ENCODE assay signal across 9 mouse cellular contexts in genomic region chr7:127344371-127344770, GRCm38 (mm10). TPM values are rescaled to one million over a fixed set of nuclear protein-coding genes. Genes with fewer than 3 reads are reported as not detected.
DNase-seq lines count a peak whose midpoint lies in the region; ATAC-seq and TF ChIP-seq lines count a peak whose summit lies in the region.
"Had no signal": no experiment of that assay in that cellular context is flagged by ENCODE, and none has a peak within 500 bp of the region (broad histone marks: within the 10 kb centered on the region; RNA-seq: fewer than 3 reads in every experiment).

No protein-coding gene starts in this region.

- no peak for TF ChIP-seq POLR2A in kidney, adult 2 months (IDR thresholded peaks at IDR 0.05; ENCODE audit: low read depth, low read length)

- no peak for TF ChIP-seq CTCF in kidney, adult 2 months (conservative IDR thresholded peaks at IDR 0.05; ENCODE audit: insufficient read depth, insufficient read length, low read depth, low read length)

- H3K27ac ChIP-seq in embryonic facial prominence, embryonic 15.5 days (replicated peaks): no peak overlapping the region
- peak overlapping the region; percentile 95; the same call in 1 of the 2 replicates for H3K27ac ChIP-seq in kidney, adult 2 months (ENCODE audit: insufficient read depth, low read depth, low read length)
- no peak overlapping the region for H3K27ac ChIP-seq in midbrain, embryonic 14.5 days (replicated peaks; ENCODE audit: low read depth, low read length)

- peak; percentile 11 to 25 for DNase-seq in heart, adult 18-20 months
- no peak for DNase-seq in heart, adult 8-10 months (ENCODE audit: low spot score)
- peak; percentile 73 for DNase-seq in kidney, adult 2 months
- DNase-seq in midbrain, embryonic 14.5 days: no peak
- no peak for DNase-seq in left cerebral cortex, postnatal 4 days
- no peak for DNase-seq in left cerebral cortex, postnatal 36 days (ENCODE audit: low spot score in 2 of 2)

- intact Hi-C loops in left cerebral cortex, postnatal 4 days (cut with DNase I): no loop called here
- intact Hi-C loops in left cerebral cortex, postnatal 36 days (cut with DNase I): loop anchor here (5.0 kb wide), 1 partner anchor 37 kb away; no protein-coding TSS in a partner anchor

- H3K4me1 ChIP-seq in embryonic facial prominence, embryonic 15.5 days: peaks cover 23% of the 10 kb centered on the region
- H3K4me1 ChIP-seq in kidney, adult 2 months (ENCODE audit: control insufficient read depth, insufficient read depth, low read length): peaks cover 34% of the 10 kb centered on the region
- H3K4me1 ChIP-seq in midbrain, embryonic 14.5 days (ENCODE audit: control insufficient read depth, insufficient read depth, low read length): peaks cover 14% of the 10 kb centered on the region

- ATAC-seq in embryonic facial prominence, embryonic 15.5 days (ENCODE audit: insufficient number of reproducible peaks, low FRiP score, low TSS enrichment, low read depth): no peak
- ATAC-seq in midbrain, embryonic 14.5 days (ENCODE audit: low FRiP score, low TSS enrichment): no peak
- ATAC-seq in megakaryocyte-erythroid progenitor cell, adult 5-6 weeks (replicated peaks; ENCODE audit: low FRiP score, low TSS enrichment, poor library complexity, severe bottlenecking): no peak

- H3K9ac ChIP-seq in embryonic facial prominence, embryonic 15.5 days: peak overlapping the region; percentile 87
- peak overlapping the region; percentile 90; the same call in 1 of the 2 replicates for H3K9ac ChIP-seq in midbrain, embryonic 14.5 days (replicated peaks; ENCODE audit: low read length)

- H3K4me3 ChIP-seq in embryonic facial prominence, embryonic 15.5 days (replicated peaks): peak overlapping the region; percentile 88
- H3K4me3 ChIP-seq in kidney, adult 2 months (ENCODE audit: insufficient read depth, low read depth, low read length): peak overlapping the region; percentile 91
- H3K4me3 ChIP-seq in midbrain, embryonic 14.5 days (replicated peaks; ENCODE audit: low read depth, low read length): peak overlapping the region; percentile 93

- no peaks in the 10 kb centered on the region for H3K27me3 ChIP-seq in embryonic facial prominence, embryonic 15.5 days
- no peaks in the 10 kb centered on the region for H3K27me3 ChIP-seq in kidney, adult 2 months (replicated peaks; ENCODE audit: control insufficient read depth, insufficient read depth, low read length)
- H3K27me3 ChIP-seq in midbrain, embryonic 14.5 days (ENCODE audit: control insufficient read depth, insufficient read depth, low read length): no peaks in the 10 kb centered on the region

- 89% methylated on average over 8 of the region's 8 CpGs for WGBS in embryonic facial prominence, embryonic 15.5 days
- WGBS in kidney, adult 2 months: 50% methylated on average over 8 of the region's 8 CpGs
- WGBS in midbrain, embryonic 14.5 days: 91% methylated on average over 8 of the region's 8 CpGs

- no peaks in the 10 kb centered on the region for H3K9me3 ChIP-seq in embryonic facial prominence, embryonic 15.5 days (replicated peaks)
- H3K9me3 ChIP-seq in midbrain, embryonic 14.5 days (ENCODE audit: control insufficient read depth, low read length): no peaks in the 10 kb centered on the region
- H3K9me3 ChIP-seq: G1E had no signal

- H3K4me2 ChIP-seq in embryonic facial prominence, embryonic 15.5 days (replicated peaks): peak overlapping the region; percentile 75
- H3K4me2 ChIP-seq in midbrain, embryonic 14.5 days (ENCODE audit: low read length): peak overlapping the region; percentile 90

- peaks cover 18% of the 10 kb centered on the region for H3K36me3 ChIP-seq in embryonic facial prominence, embryonic 15.5 days
- no peaks in the 10 kb centered on the region for H3K36me3 ChIP-seq in kidney, adult 2 months (ENCODE audit: control insufficient read depth, insufficient read depth, low read length)
- H3K36me3 ChIP-seq in midbrain, embryonic 14.5 days (ENCODE audit: control insufficient read depth, insufficient read depth, low read length): peaks cover 24% of the 10 kb centered on the region

RNA-seq across cellular contexts. Expression of gene Zfp768, which starts 1.0 kb away (rescaled TPM):
- 10 to 100 TPM; 35.9 to 42.9 TPM for total RNA-seq in heart, adult 18-20 months (2021)
- 10 to 100 TPM; 37.1 to 43.4 (median 41.5) TPM for total RNA-seq in heart, adult 8-10 months (2022)
- 16.7 and 17.7 TPM in 2 replicates for polyA plus RNA-seq in embryonic facial prominence, embryonic 15.5 days (2015; fragmentation: Nextera tagmentation; extraction: Ambion mirVana)
- 36.7 and 52.0 TPM in 2 replicates for polyA plus RNA-seq in kidney, adult 2 months (2012; rRNA removed)
- polyA plus RNA-seq in midbrain, embryonic 14.5 days (2014; fragmentation: Nextera tagmentation; extraction: Ambion mirVana): 5.1 and 12.9 TPM in 2 replicates
- total RNA-seq in left cerebral cortex, postnatal 4 days (2021): 10 to 100 TPM; 20.3 to 22.0 TPM
- 3.5 and 8.4 TPM in 2 replicates for total RNA-seq in megakaryocyte-erythroid progenitor cell, adult 5-6 weeks (2014; fragmentation: Nextera tagmentation)
- 3.0 and 4.4 TPM in 2 replicates for total RNA-seq in megakaryocyte-erythroid progenitor cell, adult 5-6 weeks (2017)
- 10 to 100 TPM; 14.4 to 15.0 TPM for total RNA-seq in left cerebral cortex, postnatal 36 days (2021)

RNA-seq across cellular contexts. Expression of gene Zfp747, which starts 31.5 kb away (rescaled TPM):
- 1 to 10 TPM; 3.4 to 5.1 TPM for total RNA-seq in heart, adult 18-20 months (2021)
- total RNA-seq in heart, adult 8-10 months (2022): 1 to 10 TPM; 3.2 to 4.3 (median 3.7) TPM
- polyA plus RNA-seq in embryonic facial prominence, embryonic 15.5 days (2015; fragmentation: Nextera tagmentation; extraction: Ambion mirVana): 10.6 and 12.3 TPM in 2 replicates
- 6.5 and 7.2 TPM in 2 replicates for polyA plus RNA-seq in kidney, adult 2 months (2012; rRNA removed)
- 7.0 and 7.7 TPM in 2 replicates for polyA plus RNA-seq in midbrain, embryonic 14.5 days (2014; fragmentation: Nextera tagmentation; extraction: Ambion mirVana)
- total RNA-seq in left cerebral cortex, postnatal 4 days (2021): 1 to 10 TPM; 7.9 to 8.9 TPM
- total RNA-seq in megakaryocyte-erythroid progenitor cell, adult 5-6 weeks (2014; fragmentation: Nextera tagmentation): 7.7 and 8.3 TPM in 2 replicates
- 4.0 and 10.9 TPM in 2 replicates for total RNA-seq in megakaryocyte-erythroid progenitor cell, adult 5-6 weeks (2017)
- total RNA-seq in left cerebral cortex, postnatal 36 days (2021): 1 to 10 TPM; 5.7 to 7.2 TPM

RNA-seq across cellular contexts. Expression of gene 9130019O22Rik, which starts 42.6 kb away (rescaled TPM):
- 1 to 10 TPM; 1.6 to 1.7 TPM for total RNA-seq in heart, adult 18-20 months (2021)
- 1 to 10 TPM; 1.8 to 2.5 (median 2.0) TPM for total RNA-seq in heart, adult 8-10 months (2022)
- polyA plus RNA-seq in embryonic facial prominence, embryonic 15.5 days (2015; fragmentation: Nextera tagmentation; extraction: Ambion mirVana): 5.3 and 6.2 TPM in 2 replicates
- polyA plus RNA-seq in kidney, adult 2 months (2012; rRNA removed): 3.3 and 3.4 TPM in 2 replicates
- polyA plus RNA-seq in midbrain, embryonic 14.5 days (2014; fragmentation: Nextera tagmentation; extraction: Ambion mirVana): 5.3 and 6.9 TPM in 2 replicates
- total RNA-seq in left cerebral cortex, postnatal 4 days (2021): 1 to 10 TPM; 2.8 to 3.0 TPM
- total RNA-seq in megakaryocyte-erythroid progenitor cell, adult 5-6 weeks (2014; fragmentation: Nextera tagmentation): 2.3 and 4.0 TPM in 2 replicates
- total RNA-seq in megakaryocyte-erythroid progenitor cell, adult 5-6 weeks (2017): 3.6 and 4.8 TPM in 2 replicates
- 1 to 10 TPM; 3.3 to 3.9 TPM for total RNA-seq in left cerebral cortex, postnatal 36 days (2021)

RNA-seq across cellular contexts. Expression of gene Itgal, which starts 48.3 kb away (rescaled TPM):
- total RNA-seq in heart, adult 18-20 months (2021): 1 to 10 TPM; 1.9 to 4.1 TPM
- total RNA-seq in heart, adult 8-10 months (2022): 1 to 10 TPM; 1.1 to 2.0 (median 1.6) TPM
- polyA plus RNA-seq in embryonic facial prominence, embryonic 15.5 days (2015; fragmentation: Nextera tagmentation; extraction: Ambion mirVana): 1.5 and 1.9 TPM in 2 replicates
- polyA plus RNA-seq in kidney, adult 2 months (2012; rRNA removed): 2.9 and 7.2 TPM in 2 replicates
- polyA plus RNA-seq in midbrain, embryonic 14.5 days (2014; fragmentation: Nextera tagmentation; extraction: Ambion mirVana): 0.22 and 0.39 TPM in 2 replicates
- 1 to 10 TPM; 1.2 to 1.6 TPM for total RNA-seq in left cerebral cortex, postnatal 4 days (2021)
- 5.5 and 11.4 TPM in 2 replicates for total RNA-seq in megakaryocyte-erythroid progenitor cell, adult 5-6 weeks (2014; fragmentation: Nextera tagmentation)
- total RNA-seq in megakaryocyte-erythroid progenitor cell, adult 5-6 weeks (2017): 2.6 and 4.6 TPM in 2 replicates
- under 1 TPM; 0.48 to 0.76 TPM for total RNA-seq in left cerebral cortex, postnatal 36 days (2021)

RNA-seq across cellular contexts. Expression of gene E430018J23Rik, which starts 49.1 kb away (rescaled TPM):
- 1 to 10 TPM; 3.4 to 3.7 TPM for total RNA-seq in heart, adult 18-20 months (2021)
- total RNA-seq in heart, adult 8-10 months (2022): 1 to 10 TPM; 2.9 to 5.1 (median 3.9) TPM
- polyA plus RNA-seq in embryonic facial prominence, embryonic 15.5 days (2015; fragmentation: Nextera tagmentation; extraction: Ambion mirVana): 8.4 and 9.2 TPM in 2 replicates
- 5.5 and 7.4 TPM in 2 replicates for polyA plus RNA-seq in kidney, adult 2 months (2012; rRNA removed)
- polyA plus RNA-seq in midbrain, embryonic 14.5 days (2014; fragmentation: Nextera tagmentation; extraction: Ambion mirVana): 5.5 and 6.2 TPM in 2 replicates
- total RNA-seq in left cerebral cortex, postnatal 4 days (2021): 1 to 10 TPM; 4.6 to 7.6 TPM
- 3.1 and 8.6 TPM in 2 replicates for total RNA-seq in megakaryocyte-erythroid progenitor cell, adult 5-6 weeks (2014; fragmentation: Nextera tagmentation)
- 7.8 TPM in 2 replicates for total RNA-seq in megakaryocyte-erythroid progenitor cell, adult 5-6 weeks (2017)
- 1 to 10 TPM; 7.7 to 8.2 TPM for total RNA-seq in left cerebral cortex, postnatal 36 days (2021)

Comparison
In these comparisons a context has a peak if more than half of its experiments do, and no peak if none do; other contexts are left out.
1. DNase-seq: peak in heart, adult 18-20 months (2 of 2) and kidney, adult 2 months (single experiment); none in heart, adult 8-10 months (single experiment), midbrain, embryonic 14.5 days (single experiment), left cerebral cortex, postnatal 4 days (single experiment) and left cerebral cortex, postnatal 36 days (0 of 2).
2. Peak in every context shown above with its lines, with median percentiles within 50 percentile points of each other: H3K4me3 ChIP-seq.